Mouse (Mus musculus) erythroblast, embryonic 14.5 days (primary cell): ENCODE results near the gene Polk. TPM values are rescaled to one million over a fixed set of nuclear protein-coding genes. Genes with fewer than 3 reads are reported as not detected.

ENCODE experiments used
- H3K27me3 ChIP-seq: 2 replicates; pipeline ENCODE4 v1.6.1; 2012; ENCODE audit warnings: inconsistent platforms; ENCODE audit not compliant: control insufficient read depth
- H3K36me3 ChIP-seq: 2 replicates; pipeline ENCODE4 v1.6.1; 2012; ENCODE audit warnings: mild to moderate bottlenecking, inconsistent platforms; ENCODE audit not compliant: control insufficient read depth
- H3K4me1 ChIP-seq: 2 replicates; pipeline ENCODE4 v1.6.1; 2012; ENCODE audit warnings: inconsistent platforms; ENCODE audit not compliant: control insufficient read depth
- H3K4me3 ChIP-seq: replicated peaks from 2 replicates; pipeline ENCODE3; 2012; ENCODE audit warnings: moderate library complexity, mild to moderate bottlenecking, inconsistent platforms
- H3K9me3 ChIP-seq: 2 replicates; pipeline ENCODE4 v1.6.1; 2012; ENCODE audit warnings: low read length, inconsistent platforms, mixed read lengths; ENCODE audit not compliant: control insufficient read depth
- GATA1 ChIP-seq: IDR thresholded peaks from 2 replicates; pipeline ENCODE4 v1.6.1; 2012; ENCODE audit warnings: low read length, inconsistent platforms, mixed read lengths
- TAL1 ChIP-seq: IDR thresholded peaks from 3 replicates; pipeline ENCODE4 v1.6.1; 2012; ENCODE audit warnings: low read length, inconsistent platforms, mixed read lengths
- polyA plus RNA-seq: library from polyadenylated mRNA; stranded (reverse); fragments of >175 nt; gene quantifications from 2 replicates; pipeline ENCODE4 v1.2.3, GENCODE M21; 2012

The Polk gene
- polyA plus RNA-seq, 1 experiment, result 0.06 TPM

- no peaks in the 10 kb centered on the region for H3K9me3 ChIP-seq
- H3K36me3 ChIP-seq, result no peaks in the 10 kb centered on the region
- H3K27me3 ChIP-seq, result no peaks in the 10 kb centered on the region
- TF ChIP-seq TAL1 (no peak), GATA1 (no peak)
- no peak overlapping the region for H3K4me3 ChIP-seq
- H3K4me1 ChIP-seq, result peaks cover 16% of the 10 kb centered on the region
These were observed 106.6 kb downstream of the Polk start for GRCm38 (mm10) chr13:96435793-96436192.

- Histone ChIP-seq H3K4me3 (no peak overlapping the region), H3K27me3 (no peaks in the 10 kb centered on the region), H3K36me3 (no peaks in the 10 kb centered on the region), H3K9me3 (no peaks in the 10 kb centered on the region), H3K4me1 (peaks cover 16% of the 10 kb centered on the region)
- TF ChIP-seq TAL1, result no peak
- no peak for TF ChIP-seq GATA1
These were observed 107.5 kb downstream of the Polk start for GRCm38 (mm10) chr13:96434899-96435331.

GRCm38 (mm10) chr13:96433648-96434190 lies 108.7 kb downstream of the Polk start:
- peaks cover 16% of the 10 kb centered on the region for H3K4me1 ChIP-seq
- H3K36me3 ChIP-seq, result no peaks in the 10 kb centered on the region
- H3K4me3 ChIP-seq, result no peak overlapping the region
- no peaks in the 10 kb centered on the region for H3K9me3 ChIP-seq
- TF ChIP-seq TAL1, result no peak
- no peak for TF ChIP-seq GATA1
- H3K27me3 ChIP-seq, result no peaks in the 10 kb centered on the region

GRCm38 (mm10) chr13:96433041-96433440 lies 109.3 kb downstream of the Polk start:
- H3K4me3 ChIP-seq, result no peak overlapping the region
- H3K36me3 ChIP-seq, result no peaks in the 10 kb centered on the region
- peaks cover 16% of the 10 kb centered on the region for H3K4me1 ChIP-seq
- TF ChIP-seq GATA1 (no peak), TAL1 (no peak)
- no peaks in the 10 kb centered on the region for H3K27me3 ChIP-seq
- H3K9me3 ChIP-seq, result no peaks in the 10 kb centered on the region

GRCm38 (mm10) chr13:96432376-96432811 lies 110.0 kb downstream of the Polk start:
- H3K4me1 ChIP-seq, result peaks cover 16% of the 10 kb centered on the region
- no peaks in the 10 kb centered on the region for H3K9me3 ChIP-seq
- H3K36me3 ChIP-seq, result no peaks in the 10 kb centered on the region
- no peaks in the 10 kb centered on the region for H3K27me3 ChIP-seq
- H3K4me3 ChIP-seq, result no peak overlapping the region
- no peak for TF ChIP-seq TAL1
- no peak for TF ChIP-seq GATA1

- H3K4me3 ChIP-seq, result no peak overlapping the region
- no peaks in the 10 kb centered on the region for H3K9me3 ChIP-seq
- peaks cover 16% of the 10 kb centered on the region for H3K4me1 ChIP-seq
- no peaks in the 10 kb centered on the region for H3K27me3 ChIP-seq
- no peaks in the 10 kb centered on the region for H3K36me3 ChIP-seq
- TF ChIP-seq TAL1 (no peak), GATA1 (no peak)
These were observed 110.7 kb downstream of the Polk start for GRCm38 (mm10) chr13:96431595-96432156.

Other genes with a start within 250 kb of the Polk start
- 0.45 and 0.95 TPM in 2 replicates for gene Poc5, start 154.3 kb downstream of the Polk start, polyA plus RNA-seq
- 0.02 TPM in 1 of 2 replicates, not detected in the other for gene Ankdd1b, start 71.4 kb downstream of the Polk start, polyA plus RNA-seq
- gene Gm17622, start 51.8 kb downstream of the Polk start, polyA plus RNA-seq, result not detected in 2 replicates
- 0.54 and 0.74 TPM in 2 replicates for gene Col4a3bp, start within 50 bp of the Polk start, polyA plus RNA-seq
- gene Hmgcr, start 128.4 kb upstream of the Polk start, polyA plus RNA-seq, result 0.10 and 0.19 TPM in 2 replicates
- 0.01 TPM in 1 of 2 replicates, not detected in the other for gene Ankrd31, start 205.7 kb upstream of the Polk start, polyA plus RNA-seq